Mouse (Mus musculus): ENCODE results near the gene Psme2.
A peak's percentile ranks its signal among the peaks of the same experiment; 100 is the strongest.

Gene Psme2

GRCm38 (mm10) chr14:55616844-55617243 is 25.9 kb upstream of the Psme2 start:
- peaks cover 23% of the 10 kb centered on the region for H3K4me1 ChIP-seq (replicated peaks; ENCODE audit: low read depth, low read length)

GRCm38 (mm10) chr14:55615876-55616275 is 25.0 kb upstream of the Psme2 start:
- peaks cover 2% of the 10 kb centered on the region; the same call in 1 of the 2 replicates for H3K36me3 ChIP-seq (ENCODE audit: insufficient read depth, low read length)
- peaks cover 26% of the 10 kb centered on the region for H3K4me1 ChIP-seq (replicated peaks; ENCODE audit: low read depth, low read length)
- no peak for TF ChIP-seq NANOG (IDR thresholded peaks at IDR 0.05; ENCODE audit: borderline replicate concordance, low read length)
- no peak for TF ChIP-seq POU5F1 (IDR thresholded peaks at IDR 0.05; ENCODE audit: borderline replicate concordance, low read length)
- no peak for TF ChIP-seq CTCF (conservative IDR thresholded peaks at IDR 0.05; ENCODE audit: low read length)
- peaks cover 23% of the 10 kb centered on the region for H3K27me3 ChIP-seq (ENCODE audit: insufficient read depth, low read length)
- H3K9me3 ChIP-seq (ENCODE audit: low read length): no peaks in the 10 kb centered on the region
- no peak overlapping the region for H3K4me3 ChIP-seq (replicated peaks; ENCODE audit: low read length)

More at GRCm38 (mm10) chr14:55616844-55617243, 25.9 kb upstream of the Psme2 start:
- no peaks in the 10 kb centered on the region for H3K36me3 ChIP-seq (ENCODE audit: insufficient read depth, low read length)
- H3K9me3 ChIP-seq (ENCODE audit: low read length): no peaks in the 10 kb centered on the region
- peaks cover 23% of the 10 kb centered on the region for H3K27me3 ChIP-seq (ENCODE audit: insufficient read depth, low read length)
- no peak overlapping the region for H3K4me3 ChIP-seq (replicated peaks; ENCODE audit: low read length)
- no peak for TF ChIP-seq CTCF (conservative IDR thresholded peaks at IDR 0.05; ENCODE audit: low read length)
- TF ChIP-seq POU5F1 (IDR thresholded peaks at IDR 0.05; ENCODE audit: borderline replicate concordance, low read length): no peak
- no peak for TF ChIP-seq NANOG (IDR thresholded peaks at IDR 0.05; ENCODE audit: borderline replicate concordance, low read length)

GRCm38 (mm10) chr14:55614565-55615178 is 23.8 kb upstream of the Psme2 start:
- no peak for TF ChIP-seq NANOG (IDR thresholded peaks at IDR 0.05; ENCODE audit: borderline replicate concordance, low read length)
- TF ChIP-seq CTCF (conservative IDR thresholded peaks at IDR 0.05; ENCODE audit: low read length): no peak
- no peak for TF ChIP-seq POU5F1 (IDR thresholded peaks at IDR 0.05; ENCODE audit: borderline replicate concordance, low read length)
- peaks cover 26% of the 10 kb centered on the region for H3K4me1 ChIP-seq (replicated peaks; ENCODE audit: low read depth, low read length)
- peaks cover 15% of the 10 kb centered on the region for H3K27me3 ChIP-seq (ENCODE audit: insufficient read depth, low read length)
- H3K4me3 ChIP-seq (replicated peaks; ENCODE audit: low read length): no peak overlapping the region
- H3K9me3 ChIP-seq (ENCODE audit: low read length): no peaks in the 10 kb centered on the region
- peaks cover 12% of the 10 kb centered on the region for H3K36me3 ChIP-seq (ENCODE audit: insufficient read depth, low read length)

- Histone ChIP-seq H3K27me3 (ENCODE audit: insufficient read depth, low read length) (peaks cover 3% of the 10 kb centered on the region), H3K4me1 (replicated peaks; ENCODE audit: low read depth, low read length) (peaks cover 24% of the 10 kb centered on the region), H3K4me3 (replicated peaks; ENCODE audit: low read length) (no peak overlapping the region), H3K9me3 (ENCODE audit: low read length) (no peaks in the 10 kb centered on the region), H3K36me3 (ENCODE audit: insufficient read depth, low read length) (peaks cover 25% of the 10 kb centered on the region)
- TF ChIP-seq POU5F1 (IDR thresholded peaks at IDR 0.05; ENCODE audit: borderline replicate concordance, low read length) (no peak), NANOG (IDR thresholded peaks at IDR 0.05; ENCODE audit: borderline replicate concordance, low read length) (no peak), CTCF (conservative IDR thresholded peaks at IDR 0.05; ENCODE audit: low read length) (no peak)
Measured at GRCm38 (mm10) chr14:55613346-55613745, 22.4 kb upstream of the Psme2 start.

GRCm38 (mm10) chr14:55608339-55608738 is 17.4 kb upstream of the Psme2 start:
- H3K4me1 ChIP-seq (replicated peaks; ENCODE audit: low read depth, low read length): peaks cover 52% of the 10 kb centered on the region
- no peaks in the 10 kb centered on the region for H3K9me3 ChIP-seq (ENCODE audit: low read length)
- H3K27me3 ChIP-seq (ENCODE audit: insufficient read depth, low read length): no peaks in the 10 kb centered on the region
- H3K36me3 ChIP-seq (ENCODE audit: insufficient read depth, low read length): peaks cover 59% of the 10 kb centered on the region
- H3K4me3 ChIP-seq (replicated peaks; ENCODE audit: low read length): no peak overlapping the region
- TF ChIP-seq POU5F1 (IDR thresholded peaks at IDR 0.05; ENCODE audit: borderline replicate concordance, low read length): no peak
- no peak for TF ChIP-seq NANOG (IDR thresholded peaks at IDR 0.05; ENCODE audit: borderline replicate concordance, low read length)
- TF ChIP-seq CTCF (conservative IDR thresholded peaks at IDR 0.05; ENCODE audit: low read length): no peak

- TF ChIP-seq NANOG (IDR thresholded peaks at IDR 0.05; ENCODE audit: borderline replicate concordance, low read length) (no peak), CTCF (conservative IDR thresholded peaks at IDR 0.05; ENCODE audit: low read length) (no peak), POU5F1 (IDR thresholded peaks at IDR 0.05; ENCODE audit: borderline replicate concordance, low read length) (no peak)
- H3K36me3 ChIP-seq (ENCODE audit: insufficient read depth, low read length): peaks cover 82% of the 10 kb centered on the region
Measured at GRCm38 (mm10) chr14:55605743-55606459, 15.0 kb upstream of the Psme2 start.

GRCm38 (mm10) chr14:55604823-55605222 is 13.9 kb upstream of the Psme2 start:
- H3K9me3 ChIP-seq (ENCODE audit: low read length): no peaks in the 10 kb centered on the region
- TF ChIP-seq CTCF (conservative IDR thresholded peaks at IDR 0.05; ENCODE audit: low read length) (no peak), NANOG (IDR thresholded peaks at IDR 0.05; ENCODE audit: borderline replicate concordance, low read length) (no peak), POU5F1 (IDR thresholded peaks at IDR 0.05; ENCODE audit: borderline replicate concordance, low read length) (no peak)
- H3K27me3 ChIP-seq (ENCODE audit: insufficient read depth, low read length): no peaks in the 10 kb centered on the region
- H3K4me3 ChIP-seq (replicated peaks; ENCODE audit: low read length): peak overlapping the region; percentile 74
- H3K36me3 ChIP-seq (ENCODE audit: insufficient read depth, low read length): peaks cover 84% of the 10 kb centered on the region
- H3K4me1 ChIP-seq (replicated peaks; ENCODE audit: low read depth, low read length): peaks cover 83% of the 10 kb centered on the region

More at GRCm38 (mm10) chr14:55605743-55606459, 15.0 kb upstream of the Psme2 start:
- peak overlapping the region; percentile 74 for H3K4me3 ChIP-seq (replicated peaks; ENCODE audit: low read length)
- H3K4me1 ChIP-seq (replicated peaks; ENCODE audit: low read depth, low read length): peaks cover 74% of the 10 kb centered on the region
- H3K9me3 ChIP-seq (ENCODE audit: low read length): no peaks in the 10 kb centered on the region
- H3K27me3 ChIP-seq (ENCODE audit: insufficient read depth, low read length): no peaks in the 10 kb centered on the region

- Histone ChIP-seq H3K36me3 (ENCODE audit: insufficient read depth, low read length) (peaks cover 84% of the 10 kb centered on the region), H3K4me1 (replicated peaks; ENCODE audit: low read depth, low read length) (peaks cover 83% of the 10 kb centered on the region), H3K27me3 (ENCODE audit: insufficient read depth, low read length) (no peaks in the 10 kb centered on the region), H3K4me3 (replicated peaks; ENCODE audit: low read length) (peak overlapping the region; percentile 74), H3K9me3 (ENCODE audit: low read length) (no peaks in the 10 kb centered on the region)
- TF ChIP-seq NANOG (IDR thresholded peaks at IDR 0.05; ENCODE audit: borderline replicate concordance, low read length) (no peak), POU5F1 (IDR thresholded peaks at IDR 0.05; ENCODE audit: borderline replicate concordance, low read length) (no peak), CTCF (conservative IDR thresholded peaks at IDR 0.05; ENCODE audit: low read length) (peak; percentile 69)
Measured at GRCm38 (mm10) chr14:55603633-55604576, 13.0 kb upstream of the Psme2 start.
